Mouse (Mus musculus) megakaryocyte progenitor cell, adult 5-6 weeks (primary cell): Measurements from ENCODE around the gene Stip1. TPM values are rescaled to one million over a fixed set of nuclear protein-coding genes. Genes with fewer than 3 reads are reported as not detected.
A peak's percentile ranks its signal among the peaks of the same experiment; 100 is the strongest.

Experiments
- ATAC-seq: replicated peaks from 2 replicates; pipeline ENCODE4 v1.8.0; 2016; ENCODE audit warnings: mild to moderate bottlenecking, moderate TSS enrichment, inconsistent platforms; ENCODE audit not compliant: poor library complexity
- total RNA-seq, 2 experiments: library from RNA; stranded (forward) in 1 of 2; stranded (reverse) in 1 of 2; fragments of 157-497, 149-512 nt in 1 of 2; fragments of 200-1000 nt in 1 of 2; gene quantifications; 2 replicates each; pipeline versions ENCODE4 v1.2.3 to v1.2.4; 2015 to 2017

Stip1 gene
- total RNA-seq, 2 experiments from 2014 or later, result 204 to 244 TPM

GRCm38 (mm10) chr19:6987061-6987903, 52.5 kb downstream of the Stip1 start, which contains the start of gene Vegfb:
Gene Vegfb, minus strand, starts transcription at chr19:6987651.
- ATAC-seq, result peak; percentile 42

DNA sequence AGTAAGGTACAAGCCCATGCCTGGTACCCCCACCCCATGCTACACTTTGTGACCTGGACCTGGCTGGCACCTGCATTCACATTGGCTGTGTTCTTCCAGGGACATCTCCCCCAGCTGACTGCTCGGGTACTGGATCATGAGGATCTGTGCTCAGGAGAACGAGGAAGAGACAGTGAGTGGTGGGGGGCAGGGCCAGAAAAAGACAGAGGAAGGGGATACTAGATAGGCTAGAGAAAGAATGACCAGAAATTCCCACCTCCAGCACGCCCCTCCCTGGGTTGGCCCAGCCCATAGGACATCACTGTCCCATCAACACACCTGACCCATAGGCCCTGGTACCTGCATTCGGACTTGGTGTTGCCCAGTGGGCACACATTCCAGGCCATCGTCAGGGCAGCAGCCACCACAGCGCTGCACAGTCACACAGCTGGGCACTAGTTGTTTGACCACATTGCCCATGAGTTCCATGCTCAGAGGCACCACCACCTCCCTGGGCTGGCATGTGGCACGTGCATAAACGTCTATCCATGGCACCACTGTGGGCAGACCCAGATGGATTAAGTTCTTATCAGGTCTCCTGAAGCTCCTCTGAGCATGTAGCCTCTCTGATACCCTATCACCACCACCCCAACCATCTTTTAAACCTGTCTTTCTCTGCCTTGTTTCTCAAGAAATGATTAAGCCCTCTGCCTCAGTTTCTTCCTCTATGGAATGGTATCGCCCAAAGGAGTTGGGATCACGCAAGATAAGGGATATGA, 53.6 kb downstream of the Stip1 start:
- peak; percentile 81 for ATAC-seq

DNA sequence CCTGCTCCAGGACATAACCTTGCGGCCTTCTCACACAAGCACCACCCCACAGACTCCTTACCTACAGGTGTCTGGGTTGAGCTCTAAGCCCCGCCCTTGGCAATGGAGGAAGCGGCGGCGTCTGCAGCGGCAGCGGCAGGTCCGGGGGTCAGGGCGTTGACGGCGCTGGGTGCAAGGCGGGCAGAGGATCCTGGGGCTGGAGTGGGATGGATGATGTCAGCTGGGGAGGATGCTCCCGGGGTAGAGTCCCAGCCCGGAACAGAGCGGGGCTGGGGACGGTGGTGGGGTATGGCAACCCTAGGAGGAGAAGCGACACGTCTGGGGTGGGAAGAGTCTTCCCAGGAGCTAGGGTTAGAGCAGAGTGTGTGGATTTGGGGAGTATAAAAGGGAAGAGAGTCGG, 54.5 kb downstream of the Stip1 start:
- no peak for ATAC-seq

GRCm38 (mm10) chr19:6983621-6984020, 56.1 kb downstream of the Stip1 start:
- no peak for ATAC-seq

- ATAC-seq, result no peak
Observed at GRCm38 (mm10) chr19:6981465-6981864, 58.3 kb downstream of the Stip1 start.

- peak; percentile 55 for ATAC-seq
Observed at GRCm38 (mm10) chr19:6980381-6981093, 59.2 kb downstream of the Stip1 start, which contains the start of gene Fkbp2. Gene Fkbp2, minus strand, starts transcription at chr19:6980501.

GRCm38 (mm10) chr19:6979486-6980380, 60.0 kb downstream of the Stip1 start:
- peak; percentile 77 for ATAC-seq

DNA sequence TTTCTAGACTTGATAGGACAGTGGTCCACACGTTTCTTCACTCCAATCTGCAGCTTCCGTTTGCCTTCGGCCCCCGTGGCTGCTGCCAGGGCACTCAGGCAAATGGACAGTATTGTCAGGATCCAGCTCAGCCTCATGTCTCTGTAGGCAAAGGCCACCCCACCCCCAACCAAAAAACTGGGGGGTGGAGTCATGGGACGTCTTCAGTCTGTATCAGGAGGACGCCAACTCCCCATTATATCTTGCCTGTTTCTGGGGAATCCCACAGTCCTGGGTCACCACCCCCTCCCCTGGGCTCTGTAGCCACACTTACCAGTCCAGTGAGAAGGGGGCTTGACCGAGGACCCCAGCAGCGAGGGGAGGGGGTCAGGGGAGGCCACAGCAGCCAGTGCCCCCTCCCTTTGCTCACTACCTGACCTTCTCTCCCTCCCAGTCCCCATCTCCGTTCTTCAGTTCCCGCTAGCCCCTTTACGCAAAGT, 60.7 kb downstream of the Stip1 start:
- ATAC-seq, result no peak

GRCm38 (mm10) chr19:6978639-6978974, 61.2 kb downstream of the Stip1 start:
- ATAC-seq, result no peak

GRCm38 (mm10) chr19:6977759-6978638, 61.8 kb downstream of the Stip1 start:
- ATAC-seq, result no peak

GRCm38 (mm10) chr19:6975537-6976521, 63.9 kb downstream of the Stip1 start, which contains the start of gene Plcb3:
Gene Plcb3, minus strand, starts transcription at chr19:6976470.
- ATAC-seq, result peak; percentile 17

DNA sequence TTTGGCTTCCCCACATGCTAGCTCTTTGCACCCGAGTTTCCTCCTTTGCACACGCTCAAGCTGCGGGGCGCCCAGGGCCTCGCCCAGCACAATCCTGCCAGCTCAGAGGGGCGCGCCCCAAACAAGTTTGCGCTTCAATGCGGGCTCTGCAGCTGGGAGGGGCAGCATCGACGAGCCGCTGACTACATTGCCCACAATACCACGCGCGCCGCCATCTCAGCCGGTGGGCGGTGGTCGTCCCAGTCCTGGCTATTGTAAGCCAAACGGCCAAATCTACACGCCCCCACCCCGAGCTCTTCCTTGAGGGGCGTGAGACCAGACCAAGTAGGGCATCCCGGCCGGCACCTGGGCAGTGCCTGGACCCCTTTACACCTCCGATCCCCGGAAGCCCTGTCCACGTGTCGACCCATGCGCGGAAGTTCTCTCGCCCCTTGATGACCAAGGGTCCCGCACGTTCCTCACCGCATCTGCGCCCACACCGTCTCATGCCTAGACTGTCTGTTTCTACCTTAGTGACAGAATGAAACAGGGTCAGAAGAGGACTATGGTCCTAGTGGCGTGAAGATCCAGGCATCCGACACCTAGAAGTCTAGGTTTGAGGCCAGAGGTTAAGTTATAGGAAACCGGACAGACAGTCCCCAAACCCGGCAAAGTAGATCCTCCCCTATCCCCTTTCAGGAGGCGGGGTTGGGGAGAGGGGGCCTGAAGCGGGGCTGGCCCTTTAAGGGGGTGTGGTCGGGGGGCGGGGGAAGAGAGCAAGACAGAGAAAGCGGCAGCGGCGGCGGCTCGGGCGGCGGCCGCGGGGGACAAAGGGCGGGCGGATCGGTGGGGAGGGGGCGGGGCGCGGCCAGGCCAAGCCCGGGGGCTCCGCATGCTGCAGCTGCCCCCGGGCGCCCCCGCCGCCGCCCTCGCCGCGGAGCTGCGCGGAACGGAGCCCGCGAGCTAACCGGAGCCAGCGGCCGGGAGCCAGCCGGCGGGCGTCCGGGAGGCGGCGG, 65.3 kb downstream of the Stip1 start, which contains the start of gene Ppp1r14b:
Gene Ppp1r14b, plus strand, starts transcription at position 758 of the 995 bp plus-strand sequence.
- ATAC-seq, result peak; percentile 63

DNA sequence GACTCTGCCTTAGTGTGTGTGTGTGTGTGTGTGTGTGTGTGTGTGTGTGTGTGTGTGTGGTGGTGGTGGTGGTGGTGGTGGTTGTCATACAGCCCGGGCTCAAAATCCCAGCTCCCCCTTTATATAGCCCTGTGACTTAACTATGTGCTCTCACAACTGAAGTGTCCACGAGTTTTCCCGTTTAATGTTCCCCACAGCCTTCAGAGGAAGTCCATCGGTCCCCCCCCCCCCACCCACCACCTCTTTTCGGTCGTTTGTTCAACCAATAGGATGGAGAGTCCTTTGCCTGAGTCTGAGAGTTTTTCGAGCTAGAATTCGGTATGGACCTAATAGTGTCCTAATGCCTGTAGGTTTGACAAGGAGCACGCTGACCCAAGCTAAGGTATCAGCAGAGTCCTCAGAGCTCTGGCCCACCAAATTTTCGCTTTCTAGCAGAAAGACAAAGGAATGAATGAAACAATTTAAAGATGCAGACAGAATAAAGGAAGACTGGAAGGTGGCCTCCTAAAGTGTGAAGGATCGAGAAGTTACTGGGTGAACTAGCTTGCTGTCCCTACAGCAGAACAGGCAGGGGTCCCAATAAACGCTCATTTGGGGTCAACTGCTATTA, 66.1 kb downstream of the Stip1 start:
- no peak for ATAC-seq

DNA sequence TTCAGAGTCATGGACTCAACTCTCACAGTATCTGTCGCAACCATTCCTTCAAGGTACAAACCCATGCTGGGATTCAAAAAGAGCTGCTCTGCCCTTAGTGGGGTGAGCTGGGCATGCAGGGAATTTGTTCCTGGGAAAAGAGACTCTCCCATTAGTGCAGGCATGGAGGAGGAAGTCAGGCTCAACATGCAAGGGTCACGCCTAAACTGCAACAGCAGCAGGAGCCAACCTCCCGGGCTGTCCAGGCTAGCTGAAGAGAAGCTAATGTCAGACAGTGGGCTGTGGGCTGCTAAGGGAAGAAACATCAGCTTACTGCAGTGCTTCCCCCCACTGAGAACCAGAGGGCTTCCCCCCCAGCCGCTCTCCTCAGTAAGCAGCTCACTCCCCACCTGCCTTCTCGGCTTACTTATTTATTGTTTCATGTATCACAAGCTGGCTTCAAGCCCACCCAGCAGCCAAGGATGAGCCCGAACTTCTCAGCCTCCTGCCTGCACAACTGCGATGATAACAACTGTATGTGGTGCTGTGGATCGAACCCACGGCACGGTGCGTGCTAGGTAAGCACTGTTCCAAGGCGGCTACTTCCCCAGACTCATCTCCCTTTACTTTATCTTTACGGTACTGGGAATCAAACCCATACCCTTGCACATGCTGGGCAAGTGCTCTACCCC, 67.4 kb downstream of the Stip1 start:
- ATAC-seq, result no peak

DNA sequence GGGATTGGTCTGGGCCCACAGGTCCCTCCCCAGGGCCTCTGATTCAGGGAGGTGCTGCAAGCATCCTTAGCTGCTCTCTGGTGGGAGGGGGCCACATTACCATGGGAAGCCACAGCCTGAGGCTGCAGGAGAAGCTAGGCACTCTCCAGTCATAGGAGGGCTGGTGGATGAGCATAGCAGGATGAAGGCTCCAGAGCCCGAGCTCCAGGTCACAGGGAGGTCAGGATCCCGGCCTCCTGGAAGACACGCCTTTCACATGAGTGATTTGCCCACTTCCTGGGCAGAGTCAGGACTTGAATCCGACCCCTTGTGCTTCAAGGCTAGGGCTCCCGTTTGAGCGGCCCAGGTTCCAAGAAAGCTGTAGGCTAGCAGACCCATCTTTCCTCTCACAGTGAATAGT, 68.1 kb downstream of the Stip1 start:
- no peak for ATAC-seq
